Mouse (Mus musculus): ENCODE measurements at regions not wholly inside any gene's neighbourhood (a gene's known extent, or its start where the extent isn't known, plus 50 kb on each side); places are given as distances from the start of the nearest gene placed in this dataset.

GRCm38 (mm10) chr14:120675752-120676151 lies 197.5 kb downstream of the Rap2a start:
- WGBS, result 81% methylated on average over 2 of the region's 2 CpGs
- ATAC-seq (replicated peaks; ENCODE audit: insufficient number of reproducible peaks, low FRiP score, low TSS enrichment, low read depth), result no peak
- H3K4me2 ChIP-seq (ENCODE audit: low read depth, low read length), result no peak overlapping the region
- no peaks in the 10 kb centered on the region for H3K27me3 ChIP-seq (ENCODE audit: control insufficient read depth, insufficient read depth, low read length)
- no peaks in the 10 kb centered on the region for H3K9me3 ChIP-seq (replicated peaks; ENCODE audit: control insufficient read depth, low read length)
- no peak overlapping the region for H3K27ac ChIP-seq (replicated peaks; ENCODE audit: low read depth, low read length)
- no peak overlapping the region for H3K9ac ChIP-seq (replicated peaks; ENCODE audit: low read length)
- H3K4me3 ChIP-seq (ENCODE audit: low read depth, low read length), result no peak overlapping the region
- H3K4me1 ChIP-seq (ENCODE audit: control insufficient read depth, insufficient read depth, low read length), result no peaks in the 10 kb centered on the region
- H3K36me3 ChIP-seq (replicated peaks; ENCODE audit: control insufficient read depth, insufficient read depth, low read depth, low read length), result no peaks in the 10 kb centered on the region
- DNase-seq (ENCODE audit: low spot score), result no peak

- ATAC-seq (replicated peaks; ENCODE audit: insufficient number of reproducible peaks, low FRiP score, low TSS enrichment, low read depth) (no peak), DNase-seq (ENCODE audit: low spot score) (no peak)
- no peak overlapping the region for H3K27ac ChIP-seq (replicated peaks; ENCODE audit: low read depth, low read length)
These were observed 200.3 kb downstream of the Rap2a start for GRCm38 (mm10) chr14:120678533-120678932.

GRCm38 (mm10) chr14:120679072-120679471 lies 200.8 kb downstream of the Rap2a start:
- Histone ChIP-seq H3K9me3 (replicated peaks; ENCODE audit: control insufficient read depth, low read length) (no peaks in the 10 kb centered on the region), H3K27me3 (ENCODE audit: control insufficient read depth, insufficient read depth, low read length) (no peaks in the 10 kb centered on the region), H3K4me2 (ENCODE audit: low read depth, low read length) (no peak overlapping the region), H3K4me1 (ENCODE audit: control insufficient read depth, insufficient read depth, low read length) (no peaks in the 10 kb centered on the region), H3K4me3 (ENCODE audit: low read depth, low read length) (no peak overlapping the region), H3K27ac (replicated peaks; ENCODE audit: low read depth, low read length) (no peak overlapping the region), H3K36me3 (replicated peaks; ENCODE audit: control insufficient read depth, insufficient read depth, low read depth, low read length) (no peaks in the 10 kb centered on the region), H3K9ac (replicated peaks; ENCODE audit: low read length) (no peak overlapping the region)
- ATAC-seq (replicated peaks; ENCODE audit: insufficient number of reproducible peaks, low FRiP score, low TSS enrichment, low read depth) (no peak), DNase-seq (ENCODE audit: low spot score) (no peak)
- WGBS, result 72% methylated on average over 2 of the region's 2 CpGs

More at GRCm38 (mm10) chr14:120678533-120678932, 200.3 kb downstream of the Rap2a start:
- Histone ChIP-seq H3K4me1 (ENCODE audit: control insufficient read depth, insufficient read depth, low read length) (no peaks in the 10 kb centered on the region), H3K4me2 (ENCODE audit: low read depth, low read length) (no peak overlapping the region), H3K27me3 (ENCODE audit: control insufficient read depth, insufficient read depth, low read length) (no peaks in the 10 kb centered on the region), H3K36me3 (replicated peaks; ENCODE audit: control insufficient read depth, insufficient read depth, low read depth, low read length) (no peaks in the 10 kb centered on the region), H3K4me3 (ENCODE audit: low read depth, low read length) (no peak overlapping the region), H3K9me3 (replicated peaks; ENCODE audit: control insufficient read depth, low read length) (no peaks in the 10 kb centered on the region), H3K9ac (replicated peaks; ENCODE audit: low read length) (no peak overlapping the region)
- 87% methylated on average over 9 of the region's 9 CpGs for WGBS

- ATAC-seq (replicated peaks; ENCODE audit: insufficient number of reproducible peaks, low FRiP score, low TSS enrichment, low read depth), result no peak
- WGBS, result 84% methylated on average over 2 of the region's 2 CpGs
- Histone ChIP-seq H3K27me3 (ENCODE audit: control insufficient read depth, insufficient read depth, low read length) (no peaks in the 10 kb centered on the region), H3K36me3 (replicated peaks; ENCODE audit: control insufficient read depth, insufficient read depth, low read depth, low read length) (no peaks in the 10 kb centered on the region), H3K4me2 (ENCODE audit: low read depth, low read length) (no peak overlapping the region), H3K4me1 (ENCODE audit: control insufficient read depth, insufficient read depth, low read length) (no peaks in the 10 kb centered on the region), H3K9me3 (replicated peaks; ENCODE audit: control insufficient read depth, low read length) (no peaks in the 10 kb centered on the region), H3K27ac (replicated peaks; ENCODE audit: low read depth, low read length) (no peak overlapping the region), H3K4me3 (ENCODE audit: low read depth, low read length) (no peak overlapping the region), H3K9ac (replicated peaks; ENCODE audit: low read length) (no peak overlapping the region)
- DNase-seq (ENCODE audit: low spot score), result no peak
These were observed 202.0 kb downstream of the Rap2a start for GRCm38 (mm10) chr14:120680272-120680671.

- H3K9ac ChIP-seq (replicated peaks; ENCODE audit: low read length), result no peak overlapping the region
- no peaks in the 10 kb centered on the region for H3K9me3 ChIP-seq (replicated peaks; ENCODE audit: control insufficient read depth, low read length)
- H3K4me1 ChIP-seq (ENCODE audit: control insufficient read depth, insufficient read depth, low read length), result no peaks in the 10 kb centered on the region
- H3K36me3 ChIP-seq (replicated peaks; ENCODE audit: control insufficient read depth, insufficient read depth, low read depth, low read length), result no peaks in the 10 kb centered on the region
- H3K4me2 ChIP-seq (ENCODE audit: low read depth, low read length), result no peak overlapping the region
- 81% methylated on average over 4 of the region's 4 CpGs for WGBS
- H3K27me3 ChIP-seq (ENCODE audit: control insufficient read depth, insufficient read depth, low read length), result no peaks in the 10 kb centered on the region
- no peak for ATAC-seq (replicated peaks; ENCODE audit: insufficient number of reproducible peaks, low FRiP score, low TSS enrichment, low read depth)
- no peak overlapping the region for H3K4me3 ChIP-seq (ENCODE audit: low read depth, low read length)
- no peak overlapping the region for H3K27ac ChIP-seq (replicated peaks; ENCODE audit: low read depth, low read length)
- no peak for DNase-seq (ENCODE audit: low spot score)
These were observed 207.0 kb downstream of the Rap2a start for GRCm38 (mm10) chr14:120685263-120685662.

GRCm38 (mm10) chr14:120685877-120686276 lies 207.6 kb downstream of the Rap2a start:
- no peak overlapping the region for H3K4me3 ChIP-seq (ENCODE audit: low read depth, low read length)

GRCm38 (mm10) chr14:120686751-120687150 lies 208.5 kb downstream of the Rap2a start:
- Histone ChIP-seq H3K9ac (replicated peaks; ENCODE audit: low read length) (no peak overlapping the region), H3K4me3 (ENCODE audit: low read depth, low read length) (no peak overlapping the region), H3K4me2 (ENCODE audit: low read depth, low read length) (no peak overlapping the region), H3K27ac (replicated peaks; ENCODE audit: low read depth, low read length) (no peak overlapping the region), H3K4me1 (ENCODE audit: control insufficient read depth, insufficient read depth, low read length) (no peaks in the 10 kb centered on the region), H3K9me3 (replicated peaks; ENCODE audit: control insufficient read depth, low read length) (no peaks in the 10 kb centered on the region), H3K36me3 (replicated peaks; ENCODE audit: control insufficient read depth, insufficient read depth, low read depth, low read length) (no peaks in the 10 kb centered on the region), H3K27me3 (ENCODE audit: control insufficient read depth, insufficient read depth, low read length) (no peaks in the 10 kb centered on the region)
- DNase-seq (ENCODE audit: low spot score) (no peak), ATAC-seq (replicated peaks; ENCODE audit: insufficient number of reproducible peaks, low FRiP score, low TSS enrichment, low read depth) (no peak)
- WGBS, result 82% methylated on average over 4 of the region's 4 CpGs

More at GRCm38 (mm10) chr14:120685877-120686276, 207.6 kb downstream of the Rap2a start:
- no peaks in the 10 kb centered on the region for H3K36me3 ChIP-seq (replicated peaks; ENCODE audit: control insufficient read depth, insufficient read depth, low read depth, low read length)
- WGBS, result 95% methylated on average over 7 of the region's 7 CpGs
- ATAC-seq (replicated peaks; ENCODE audit: insufficient number of reproducible peaks, low FRiP score, low TSS enrichment, low read depth) (no peak), DNase-seq (ENCODE audit: low spot score) (no peak)
- no peaks in the 10 kb centered on the region for H3K4me1 ChIP-seq (ENCODE audit: control insufficient read depth, insufficient read depth, low read length)
- H3K27ac ChIP-seq (replicated peaks; ENCODE audit: low read depth, low read length), result no peak overlapping the region
- H3K4me2 ChIP-seq (ENCODE audit: low read depth, low read length), result no peak overlapping the region
- no peaks in the 10 kb centered on the region for H3K27me3 ChIP-seq (ENCODE audit: control insufficient read depth, insufficient read depth, low read length)
- H3K9me3 ChIP-seq (replicated peaks; ENCODE audit: control insufficient read depth, low read length), result no peaks in the 10 kb centered on the region
- H3K9ac ChIP-seq (replicated peaks; ENCODE audit: low read length), result no peak overlapping the region

- no peak; the same call in 1 of the 2 replicates for ATAC-seq (replicated peaks; ENCODE audit: insufficient number of reproducible peaks, low FRiP score, low TSS enrichment, low read depth)
- WGBS, result 73% methylated on average over 4 of the region's 4 CpGs
These were observed 211.6 kb upstream of the Ipo5 start for GRCm38 (mm10) chr14:120699378-120699777.

More at GRCm38 (mm10) chr14:120699378-120699777, 211.6 kb upstream of the Ipo5 start:
- Histone ChIP-seq H3K9ac (replicated peaks; ENCODE audit: low read length) (no peak overlapping the region), H3K36me3 (replicated peaks; ENCODE audit: control insufficient read depth, insufficient read depth, low read depth, low read length) (no peaks in the 10 kb centered on the region), H3K27ac (replicated peaks; ENCODE audit: low read depth, low read length) (no peak overlapping the region), H3K4me2 (ENCODE audit: low read depth, low read length) (no peak overlapping the region), H3K9me3 (replicated peaks; ENCODE audit: control insufficient read depth, low read length) (no peaks in the 10 kb centered on the region), H3K4me3 (ENCODE audit: low read depth, low read length) (no peak overlapping the region), H3K27me3 (ENCODE audit: control insufficient read depth, insufficient read depth, low read length) (no peaks in the 10 kb centered on the region), H3K4me1 (ENCODE audit: control insufficient read depth, insufficient read depth, low read length) (no peaks in the 10 kb centered on the region)
- DNase-seq (ENCODE audit: low spot score), result no peak

All from embryonic facial prominence, embryonic 11.5 days (tissue).